Mouse (Mus musculus): ENCODE results near the gene Bzw1. TPM values are rescaled to one million over a fixed set of nuclear protein-coding genes. Genes with fewer than 3 reads are reported as not detected.

The Bzw1 gene
- polyA plus RNA-seq, 1 experiment = 85.4 TPM

GRCm38 (mm10) chr1:58422879-58423278 is 30.2 kb downstream of the Bzw1 start:
- H3K4me3 ChIP-seq (replicated peaks; ENCODE audit: control insufficient read depth, low read depth, low read length) = peak overlapping the region; percentile 84
- WGBS = 1% methylated on average over 13 of the region's 13 CpGs
- H3K27ac ChIP-seq (ENCODE audit: control insufficient read depth, insufficient read depth, low read depth, low read length, poor library complexity) = peak overlapping the region; percentile 98
- no peak for TF ChIP-seq POLR2A (IDR thresholded peaks at IDR 0.05; ENCODE audit: borderline replicate concordance, control insufficient read depth, low read depth, low read length)
- TF ChIP-seq CTCF (IDR thresholded peaks at IDR 0.05; ENCODE audit: control insufficient read depth, insufficient read depth, low read length) = no peak
- H3K4me1 ChIP-seq (ENCODE audit: control insufficient read depth, insufficient read depth, low read length) = no peaks in the 10 kb centered on the region; the same call in 1 of the 2 replicates

- TF ChIP-seq POLR2A (IDR thresholded peaks at IDR 0.05; ENCODE audit: borderline replicate concordance, control insufficient read depth, low read depth, low read length) = peak; percentile 93
- no peak for TF ChIP-seq CTCF (IDR thresholded peaks at IDR 0.05; ENCODE audit: control insufficient read depth, insufficient read depth, low read length)
- under 1% methylated on average over 79 of the region's 79 CpGs for WGBS
- Histone ChIP-seq H3K4me3 (replicated peaks; ENCODE audit: control insufficient read depth, low read depth, low read length) (peak within 1 kb of the TSS; percentile 84), H3K27ac (ENCODE audit: control insufficient read depth, insufficient read depth, low read depth, low read length, poor library complexity) (peak within 1 kb of the TSS; percentile 98), H3K4me1 (ENCODE audit: control insufficient read depth, insufficient read depth, low read length) (no peaks in the 10 kb centered on the region; the same call in 1 of the 2 replicates)
These were observed 30.9 kb downstream of the Bzw1 start, which contains the start of gene Clk1 for GRCm38 (mm10) chr1:58423371-58424248. Gene Clk1, minus strand, starts transcription at chr1:58424066.

- Histone ChIP-seq H3K4me1 (ENCODE audit: control insufficient read depth, insufficient read depth, low read length) (no peaks in the 10 kb centered on the region; the same call in 1 of the 2 replicates), H3K4me3 (replicated peaks; ENCODE audit: control insufficient read depth, low read depth, low read length) (no peak overlapping the region), H3K27ac (ENCODE audit: control insufficient read depth, insufficient read depth, low read depth, low read length, poor library complexity) (no peak overlapping the region)
- 88% methylated on average over 3 of the region's 3 CpGs for whole genome bisulfite sequencing
- TF ChIP-seq POLR2A (IDR thresholded peaks at IDR 0.05; ENCODE audit: borderline replicate concordance, control insufficient read depth, low read depth, low read length) (no peak), CTCF (IDR thresholded peaks at IDR 0.05; ENCODE audit: control insufficient read depth, insufficient read depth, low read length) (no peak)
These were observed 31.9 kb downstream of the Bzw1 start for GRCm38 (mm10) chr1:58424551-58424950.

- 10% methylated on average over 10 of the region's 10 CpGs for WGBS
- H3K4me1 ChIP-seq (ENCODE audit: control insufficient read depth, insufficient read depth, low read length) = peaks cover 2% of the 10 kb centered on the region
- TF ChIP-seq CTCF (IDR thresholded peaks at IDR 0.05; ENCODE audit: control insufficient read depth, insufficient read depth, low read length) (no peak), POLR2A (IDR thresholded peaks at IDR 0.05; ENCODE audit: borderline replicate concordance, control insufficient read depth, low read depth, low read length) (no peak)
- peak overlapping the region; percentile 98 for H3K4me3 ChIP-seq (replicated peaks; ENCODE audit: control insufficient read depth, low read depth, low read length)
- H3K27ac ChIP-seq (ENCODE audit: control insufficient read depth, insufficient read depth, low read depth, low read length, poor library complexity) = peak overlapping the region; percentile 96
These were observed 52.0 kb downstream of the Bzw1 start for GRCm38 (mm10) chr1:58444691-58445090.

- Histone ChIP-seq H3K4me1 (ENCODE audit: control insufficient read depth, insufficient read depth, low read length) (peaks cover 2% of the 10 kb centered on the region), H3K4me3 (replicated peaks; ENCODE audit: control insufficient read depth, low read depth, low read length) (peak within 1 kb of the TSS; percentile 98), H3K27ac (ENCODE audit: control insufficient read depth, insufficient read depth, low read depth, low read length, poor library complexity) (peak within 1 kb of the TSS; percentile 96)
- TF ChIP-seq CTCF (IDR thresholded peaks at IDR 0.05; ENCODE audit: control insufficient read depth, insufficient read depth, low read length) (no peak; the same call in 1 of the 2 replicates), POLR2A (IDR thresholded peaks at IDR 0.05; ENCODE audit: borderline replicate concordance, control insufficient read depth, low read depth, low read length) (peak; percentile 52; the same call in 1 of the 2 replicates)
- under 1% methylated on average over 33 of the region's 33 CpGs for whole genome bisulfite sequencing
These were observed 52.5 kb downstream of the Bzw1 start, which contains the start of the genes Nif3l1 and Ppil3 for GRCm38 (mm10) chr1:58445143-58445722. Gene Nif3l1, plus strand, starts transcription at chr1:58445151. Gene Ppil3, minus strand, starts transcription at chr1:58445486.

- Histone ChIP-seq H3K4me3 (replicated peaks; ENCODE audit: control insufficient read depth, low read depth, low read length) (peak overlapping the region; percentile 98), H3K27ac (ENCODE audit: control insufficient read depth, insufficient read depth, low read depth, low read length, poor library complexity) (peak overlapping the region; percentile 96; the same call in 1 of the 2 replicates), H3K4me1 (ENCODE audit: control insufficient read depth, insufficient read depth, low read length) (peaks cover 2% of the 10 kb centered on the region)
- TF ChIP-seq POLR2A (IDR thresholded peaks at IDR 0.05; ENCODE audit: borderline replicate concordance, control insufficient read depth, low read depth, low read length) (no peak), CTCF (IDR thresholded peaks at IDR 0.05; ENCODE audit: control insufficient read depth, insufficient read depth, low read length) (no peak)
- under 1% methylated on average over 11 of the region's 11 CpGs for WGBS
These were observed 53.2 kb downstream of the Bzw1 start for GRCm38 (mm10) chr1:58445861-58446260.

GRCm38 (mm10) chr1:58447766-58448165 is 55.1 kb downstream of the Bzw1 start:
- TF ChIP-seq POLR2A (IDR thresholded peaks at IDR 0.05; ENCODE audit: borderline replicate concordance, control insufficient read depth, low read depth, low read length) (no peak), CTCF (IDR thresholded peaks at IDR 0.05; ENCODE audit: control insufficient read depth, insufficient read depth, low read length) (no peak)
- no peak overlapping the region for H3K4me3 ChIP-seq (replicated peaks; ENCODE audit: control insufficient read depth, low read depth, low read length)
- H3K27ac ChIP-seq (ENCODE audit: control insufficient read depth, insufficient read depth, low read depth, low read length, poor library complexity) = no peak overlapping the region
- WGBS = 91% methylated on average over 7 of the region's 7 CpGs
- H3K4me1 ChIP-seq (ENCODE audit: control insufficient read depth, insufficient read depth, low read length) = peaks cover 2% of the 10 kb centered on the region

GRCm38 (mm10) chr1:58448396-58448795 is 55.7 kb downstream of the Bzw1 start:
- 72% methylated on average over 7 of the region's 7 CpGs for WGBS
- TF ChIP-seq CTCF (IDR thresholded peaks at IDR 0.05; ENCODE audit: control insufficient read depth, insufficient read depth, low read length) (no peak), POLR2A (IDR thresholded peaks at IDR 0.05; ENCODE audit: borderline replicate concordance, control insufficient read depth, low read depth, low read length) (no peak)
- Histone ChIP-seq H3K27ac (ENCODE audit: control insufficient read depth, insufficient read depth, low read depth, low read length, poor library complexity) (no peak overlapping the region), H3K4me1 (ENCODE audit: control insufficient read depth, insufficient read depth, low read length) (peaks cover 2% of the 10 kb centered on the region), H3K4me3 (replicated peaks; ENCODE audit: control insufficient read depth, low read depth, low read length) (no peak overlapping the region)

All from bone marrow, adult 2 months (tissue).